Mouse (Mus musculus) stomach, postnatal 0 days (tissue): ENCODE measurements around the gene Rinl.

Experiments used
- CTCF ChIP-seq: IDR thresholded peaks from 2 replicates; pipeline ENCODE4 v1.5.1; 2016; ENCODE audit warnings: antibody characterized with exemption, low read depth, mild to moderate bottlenecking, moderate library complexity
- EP300 ChIP-seq: optimal IDR thresholded peaks from 2 replicates; pipeline ENCODE3; 2016; ENCODE audit warnings: antibody characterized with exemption

- TF ChIP-seq CTCF (no peak), EP300 (no peak)
Observed at GRCm38 (mm10) chr7:28773163-28773562, 15.6 kb upstream of the Rinl start.
